Mouse (Mus musculus) heart, embryonic 16.5 days (tissue): ENCODE data around the gene Sh3rf3. TPM values are rescaled to one million over a fixed set of nuclear protein-coding genes. Genes with fewer than 3 reads are reported as not detected.
A peak's percentile ranks its signal among the peaks of the same experiment; 100 is the strongest.

Source experiments
- ATAC-seq: fragments of 200-750 bp; cut with Nextera tagmentation; replicated peaks from 2 replicates; pipeline ENCODE4 v1.8.0; 2017; ENCODE audit warnings: moderate number of reproducible peaks; ENCODE audit not compliant: insufficient read depth, low FRiP score; ENCODE audit errors: extremely low read depth
- H3K27ac ChIP-seq: fragments of 300-500 bp; sonication (generic); 2 replicates; pipeline ENCODE4 v1.5.1; 2014; ENCODE audit warnings: mild to moderate bottlenecking, low read length, control low read depth, moderate library complexity
- H3K27me3 ChIP-seq: fragments of 300-500 bp; sonication (generic); 2 replicates; pipeline ENCODE4 v1.6.1; 2014; ENCODE audit warnings: low read length, mixed read lengths; ENCODE audit not compliant: control insufficient read depth, insufficient read depth
- H3K36me3 ChIP-seq: fragments of 300-500 bp; sonication (generic); 2 replicates; pipeline ENCODE4 v1.6.1; 2014; ENCODE audit not compliant: control insufficient read depth, insufficient read depth
- H3K4me1 ChIP-seq: fragments of 300-500 bp; sonication (generic); 2 replicates; pipeline ENCODE4 v1.6.1; 2014; ENCODE audit warnings: low read length, mixed read lengths; ENCODE audit not compliant: control insufficient read depth, insufficient read depth
- H3K4me2 ChIP-seq: fragments of 300-500 bp; sonication (generic); 2 replicates; pipeline ENCODE4 v1.6.1; 2014; ENCODE audit warnings: low read depth, mild to moderate bottlenecking, control low read depth, low read length
- H3K4me3 ChIP-seq: fragments of 300-500 bp; sonication (generic); 2 replicates; pipeline ENCODE4 v1.5.1; 2014; ENCODE audit warnings: mild to moderate bottlenecking, control low read depth, low read length
- H3K9ac ChIP-seq: fragments of 300-500 bp; sonication (generic); 2 replicates; pipeline ENCODE4 v1.6.1; 2014; ENCODE audit warnings: low read length, control low read depth
- H3K9me3 ChIP-seq: fragments of 300-500 bp; sonication (generic); replicated peaks from 2 replicates; pipeline ENCODE4 v1.6.1; 2016; ENCODE audit warnings: low read length; ENCODE audit not compliant: control insufficient read depth
- WGBS: fragments of 180-500 bp; shearing (Covaris S2); extraction: QIAGEN DNeasy Blood & Tissue Kit; methylation state at CpG from one replicate; pipeline ENCODE4 v1.1.7; 2014; 5-methylcytosine and 5-hydroxymethylcytosine counted together
- polyA plus RNA-seq: library from polyadenylated mRNA; unstranded; fragments of >200 nt; fragmentation: Nextera tagmentation; extraction: Ambion mirVana; gene quantifications from 2 replicates; pipeline ENCODE4 v1.2.1, GENCODE M21; 2015

The Sh3rf3 gene
- polyA plus RNA-seq, 1 experiment from 2014 or later = 0.95 TPM

GRCm38 (mm10) chr10:58812210-58813080 is 714 bp upstream of the Sh3rf3 start:
- peaks cover 13% of the 10 kb centered on the region for H3K4me1 ChIP-seq
- under 1% methylated on average over 63 of the region's 63 CpGs for WGBS
- peak overlapping the region; percentile 63 for H3K4me3 ChIP-seq
- no peaks in the 10 kb centered on the region for H3K36me3 ChIP-seq
- peak; percentile 67 for ATAC-seq
- H3K27me3 ChIP-seq = peaks cover 59% of the 10 kb centered on the region
- H3K9ac ChIP-seq = peak overlapping the region; percentile 65
- H3K9me3 ChIP-seq = no peaks in the 10 kb centered on the region
- no peak overlapping the region for H3K27ac ChIP-seq
- H3K4me2 ChIP-seq = peak overlapping the region; percentile 99

GRCm38 (mm10) chr10:58813801-58814191 is 637 bp downstream of the Sh3rf3 start:
- Histone ChIP-seq H3K27me3 (peaks cover 61% of the 10 kb centered on the region), H3K4me2 (peak overlapping the region; percentile 99), H3K9ac (peak overlapping the region; percentile 49), H3K27ac (no peak overlapping the region), H3K4me3 (peak overlapping the region; percentile 63), H3K4me1 (peaks cover 13% of the 10 kb centered on the region), H3K9me3 (no peaks in the 10 kb centered on the region), H3K36me3 (no peaks in the 10 kb centered on the region)
- ATAC-seq = no peak
- 2% methylated on average over 35 of the region's 35 CpGs for WGBS

- H3K4me3 ChIP-seq = peak overlapping the region; percentile 63
Observed at GRCm38 (mm10) chr10:58814486-58814885, 1.3 kb downstream of the Sh3rf3 start.

GRCm38 (mm10) chr10:58824016-58824568 is 10.9 kb downstream of the Sh3rf3 start:
- ATAC-seq = no peak
- no peak overlapping the region for H3K4me2 ChIP-seq
- no peaks in the 10 kb centered on the region for H3K4me1 ChIP-seq
- H3K4me3 ChIP-seq = no peak overlapping the region
- peaks cover 6% of the 10 kb centered on the region; the same call in 1 of the 2 replicates for H3K27me3 ChIP-seq
- H3K9me3 ChIP-seq = no peaks in the 10 kb centered on the region
- H3K9ac ChIP-seq = no peak overlapping the region
- no peak overlapping the region for H3K27ac ChIP-seq
- H3K36me3 ChIP-seq = no peaks in the 10 kb centered on the region
- WGBS = 64% methylated on average over 7 of the region's 7 CpGs

More at GRCm38 (mm10) chr10:58814486-58814885, 1.3 kb downstream of the Sh3rf3 start:
- no peaks in the 10 kb centered on the region for H3K36me3 ChIP-seq
- H3K9ac ChIP-seq = no peak overlapping the region
- peak overlapping the region; percentile 99; the same call in 1 of the 2 replicates for H3K4me2 ChIP-seq
- H3K9me3 ChIP-seq = no peaks in the 10 kb centered on the region
- H3K4me1 ChIP-seq = peaks cover 13% of the 10 kb centered on the region
- no peak for ATAC-seq
- H3K27me3 ChIP-seq = peaks cover 62% of the 10 kb centered on the region
- H3K27ac ChIP-seq = no peak overlapping the region
- 61% methylated on average over 7 of the region's 7 CpGs for WGBS

- ATAC-seq = no peak
- 83% methylated on average over 11 of the region's 11 CpGs for WGBS
Observed at GRCm38 (mm10) chr10:58829251-58830111, 16.3 kb downstream of the Sh3rf3 start.

GRCm38 (mm10) chr10:58833146-58833545 is 20.0 kb downstream of the Sh3rf3 start:
- Histone ChIP-seq H3K27ac (no peak overlapping the region), H3K4me1 (no peaks in the 10 kb centered on the region), H3K9ac (no peak overlapping the region), H3K9me3 (no peaks in the 10 kb centered on the region), H3K4me2 (no peak overlapping the region), H3K27me3 (no peaks in the 10 kb centered on the region), H3K4me3 (no peak overlapping the region), H3K36me3 (no peaks in the 10 kb centered on the region)
- ATAC-seq = no peak
- 83% methylated on average over 3 of the region's 3 CpGs for WGBS

More at GRCm38 (mm10) chr10:58829251-58830111, 16.3 kb downstream of the Sh3rf3 start:
- Histone ChIP-seq H3K4me3 (no peak overlapping the region), H3K4me2 (no peak overlapping the region), H3K27ac (no peak overlapping the region), H3K9me3 (no peaks in the 10 kb centered on the region), H3K27me3 (no peaks in the 10 kb centered on the region), H3K36me3 (no peaks in the 10 kb centered on the region), H3K4me1 (no peaks in the 10 kb centered on the region), H3K9ac (no peak overlapping the region)

GRCm38 (mm10) chr10:58833741-58834178 is 20.6 kb downstream of the Sh3rf3 start:
- H3K9me3 ChIP-seq = no peaks in the 10 kb centered on the region
- 57% methylated on average over 13 of the region's 13 CpGs for WGBS
- ATAC-seq = no peak

GRCm38 (mm10) chr10:58836391-58836790 is 23.2 kb downstream of the Sh3rf3 start:
- Histone ChIP-seq H3K4me3 (no peak overlapping the region), H3K9ac (no peak overlapping the region), H3K4me2 (no peak overlapping the region), H3K27me3 (no peaks in the 10 kb centered on the region), H3K27ac (no peak overlapping the region), H3K4me1 (no peaks in the 10 kb centered on the region), H3K9me3 (no peaks in the 10 kb centered on the region), H3K36me3 (no peaks in the 10 kb centered on the region)
- 82% methylated on average over 3 of the region's 3 CpGs for WGBS
- ATAC-seq = no peak

More at GRCm38 (mm10) chr10:58833741-58834178, 20.6 kb downstream of the Sh3rf3 start:
- Histone ChIP-seq H3K4me1 (no peaks in the 10 kb centered on the region), H3K36me3 (no peaks in the 10 kb centered on the region), H3K4me2 (no peak overlapping the region), H3K27ac (no peak overlapping the region), H3K4me3 (no peak overlapping the region), H3K9ac (no peak overlapping the region), H3K27me3 (no peaks in the 10 kb centered on the region)
